Mouse (Mus musculus): ENCODE measurements around the gene Gm7929.
"Not testable (repeated sequence)": the region's sequence is repeated elsewhere in the genome, so short reads cannot be mapped to it uniquely, and the experiment has no call there.

GRCm38 (mm10) chr14:41723437-41723836, 27.0 kb downstream of the Gm7929 start:
- TF ChIP-seq CTCF (IDR thresholded peaks at IDR 0.05; ENCODE audit: control insufficient read depth, insufficient read depth, insufficient replicate concordance, low read depth, low read length); POLR2A (IDR thresholded peaks at IDR 0.05; ENCODE audit: control insufficient read depth, low read depth, low read length): not testable (repeated sequence)
